9 mouse cellular contexts compared by ENCODE assay signal in the genomic region with DNA sequence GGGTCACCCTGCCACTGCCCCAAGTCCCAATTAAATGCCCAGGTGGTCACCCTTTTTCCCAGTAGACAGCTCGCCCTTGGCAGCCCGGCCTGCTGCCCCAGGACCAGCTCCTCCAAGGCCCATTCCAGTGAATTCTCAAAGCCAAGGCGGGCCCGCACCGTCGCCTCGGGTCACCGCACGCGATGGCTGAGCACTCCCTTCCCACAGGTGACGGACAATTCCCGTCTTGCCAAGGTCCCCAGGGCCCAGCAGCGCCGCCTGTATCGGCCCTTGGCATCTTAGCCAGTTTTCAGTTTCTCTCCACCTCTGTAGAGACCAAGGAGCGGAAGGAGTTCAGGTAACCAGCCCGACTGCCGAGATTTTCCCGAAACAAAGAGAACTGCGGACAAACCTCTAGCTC. TPM values are rescaled to one million over a fixed set of nuclear protein-coding genes. Genes with fewer than 3 reads are reported as not detected.
DNase-seq lines count a peak whose midpoint lies in the region; ATAC-seq and TF ChIP-seq lines count a peak whose summit lies in the region.
"Had no signal": no experiment of that assay in that cellular context is flagged by ENCODE, and none has a peak within 500 bp of the region (broad histone marks: within the 10 kb centered on the region; RNA-seq: fewer than 3 reads in every experiment).

No protein-coding gene starts in this region.

- peak overlapping the region; percentile 4; the same call in 1 of the 2 replicates for H3K4me3 ChIP-seq in cortical plate, adult 2 months (ENCODE audit: insufficient read depth, low read length)
- H3K4me3 ChIP-seq in forebrain, embryonic 11.5 days (ENCODE audit: low read depth, low read length) = peak overlapping the region; percentile 24
- peak overlapping the region; percentile 50 for H3K4me3 ChIP-seq in kidney, postnatal 0 days (replicated peaks; ENCODE audit: low read depth, low read length)

- no peaks in the 10 kb centered on the region for H3K9me3 ChIP-seq in forebrain, embryonic 11.5 days (ENCODE audit: control insufficient read depth, low read length)
- no peaks in the 10 kb centered on the region for H3K9me3 ChIP-seq in kidney, postnatal 0 days (replicated peaks; ENCODE audit: low read length)

- H3K27me3 ChIP-seq in forebrain, embryonic 11.5 days (ENCODE audit: control insufficient read depth, insufficient read depth, low read length) = peaks cover 28% of the 10 kb centered on the region
- peaks cover 12% of the 10 kb centered on the region; the same call in 1 of the 2 replicates for H3K27me3 ChIP-seq in kidney, postnatal 0 days (ENCODE audit: insufficient read depth, low read length)

- intact Hi-C loops in left cerebral cortex, postnatal 14 days (cut with DNase I) = no loop called here

- no peaks in the 10 kb centered on the region for H3K4me1 ChIP-seq in cortical plate, adult 2 months (ENCODE audit: control insufficient read depth, insufficient read depth, low read length)
- no peaks in the 10 kb centered on the region; the same call in 1 of the 2 replicates for H3K4me1 ChIP-seq in forebrain, embryonic 11.5 days (replicated peaks; ENCODE audit: control insufficient read depth, insufficient read depth, low read length)
- H3K4me1 ChIP-seq in kidney, postnatal 0 days (replicated peaks; ENCODE audit: insufficient read depth, low read length) = no peaks in the 10 kb centered on the region; the same call in 1 of the 2 replicates

- no peaks in the 10 kb centered on the region for H3K36me3 ChIP-seq in forebrain, embryonic 11.5 days (ENCODE audit: control insufficient read depth, insufficient read depth, low read length)
- H3K36me3 ChIP-seq in kidney, postnatal 0 days (ENCODE audit: insufficient read depth, low read length) = no peaks in the 10 kb centered on the region

- peak overlapping the region; percentile 48 for H3K4me2 ChIP-seq in forebrain, embryonic 11.5 days (ENCODE audit: low read depth, low read length, severe bottlenecking)
- H3K4me2 ChIP-seq in kidney, postnatal 0 days (ENCODE audit: low read length) = peak overlapping the region; percentile 53

- no peak for TF ChIP-seq CTCF in cortical plate, adult 2 months (IDR thresholded peaks at IDR 0.05; ENCODE audit: extremely low read depth, insufficient read depth, low read length)
- TF ChIP-seq CTCF in kidney, postnatal 0 days (IDR thresholded peaks at IDR 0.05; ENCODE audit: low read depth) = no peak

- H3K9ac ChIP-seq in forebrain, embryonic 11.5 days (ENCODE audit: low read length) = no peak overlapping the region
- peak overlapping the region; percentile 72 for H3K9ac ChIP-seq in kidney, postnatal 0 days (ENCODE audit: low read depth, low read length)

- no peak overlapping the region for H3K27ac ChIP-seq in cortical plate, adult 2 months (ENCODE audit: insufficient read depth, low read length)
- H3K27ac ChIP-seq in forebrain, embryonic 11.5 days (ENCODE audit: low read depth, low read length) = no peak overlapping the region
- peak overlapping the region; percentile 87 for H3K27ac ChIP-seq in kidney, postnatal 0 days

- TF ChIP-seq POLR2A in cortical plate, adult 2 months (IDR thresholded peaks at IDR 0.05; ENCODE audit: extremely low read depth, insufficient read depth, low read length) = no peak

- WGBS in forebrain, embryonic 11.5 days = 3% methylated on average over 20 of the region's 20 CpGs
- WGBS in kidney, postnatal 0 days = 4% methylated on average over 20 of the region's 20 CpGs

- peak; percentile 58 for DNase-seq in forebrain, embryonic 11.5 days (ENCODE audit: low spot score)
- DNase-seq in kidney, postnatal 0 days (ENCODE audit: low spot score) = no peak
- DNase-seq in lung, postnatal 25 days (ENCODE audit: low spot score) = peak; percentile 34
- DNase-seq in cerebellum, postnatal 36 days = no peak
- no peak for DNase-seq in left cerebral cortex, postnatal 14 days (ENCODE audit: low spot score in 2 of 2)
- no peak for DNase-seq in frontal cortex, postnatal 14 days (ENCODE audit: low spot score in 2 of 2)

- no peak for ATAC-seq in forebrain, embryonic 11.5 days (replicated peaks; ENCODE audit: low FRiP score)
- 0 out of 2 replicates have a peak, but pooled peaks have one; percentile 26 for ATAC-seq in kidney, postnatal 0 days (replicated peaks; ENCODE audit: low FRiP score, low read depth)
- no peak for ATAC-seq in activated CD4-positive, CD25-positive, alpha-beta regulatory T cell, adult 4 months

RNA-seq across cellular contexts. Expression of gene Tmprss2, which starts 0.7 kb away (rescaled TPM):
- polyA plus RNA-seq in cortical plate, adult 2 months (2012; rRNA removed) = 0.06 and 0.23 TPM in 2 replicates
- 0.05 and 0.49 TPM in 2 replicates for polyA plus RNA-seq in forebrain, embryonic 11.5 days (2014; fragmentation: Nextera tagmentation; extraction: Ambion mirVana)
- polyA plus RNA-seq in kidney, postnatal 0 days (2015; fragmentation: Nextera tagmentation; extraction: Ambion mirVana) = 79.1 and 91.6 TPM in 2 replicates
- polyA plus RNA-seq in activated CD4-positive, CD25-positive, alpha-beta regulatory T cell, adult 4 months (2017; shearing (Covaris generic)) = under 1 TPM in 1 of 2 experiments, not detected in 1; 0.05 TPM
- total RNA-seq in left cerebral cortex, postnatal 14 days (2021) = not detected
- total RNA-seq: left cerebral cortex, adult 18-20 months had no signal

Comparison
In these comparisons a context has a peak if more than half of its experiments do, and no peak if none do; other contexts are left out.
1. DNase-seq: peak in forebrain, embryonic 11.5 days (single experiment) and lung, postnatal 25 days (single experiment); none in kidney, postnatal 0 days (single experiment), cerebellum, postnatal 36 days (0 of 2), left cerebral cortex, postnatal 14 days (0 of 2) and frontal cortex, postnatal 14 days (0 of 2).
2. RNA of gene Tmprss2, which starts 0.7 kb away (polyA plus RNA-seq): 79.1 to 91.6 TPM in kidney, postnatal 0 days; 0.06 to 0.23 TPM in cortical plate, adult 2 months, 0.05 to 0.49 TPM in forebrain, embryonic 11.5 days and 0.05 TPM in activated CD4-positive, CD25-positive, alpha-beta regulatory T cell, adult 4 months; every median in the first group is over 10 times any median in the second.
3. Peak in every context shown above with its lines, with median percentiles within 50 percentile points of each other: H3K4me3 ChIP-seq.